Mouse (Mus musculus) liver, embryonic 15.5 days (tissue): ENCODE results near the gene Selenbp1. TPM values are rescaled to one million over a fixed set of nuclear protein-coding genes. Genes with fewer than 3 reads are reported as not detected.
"Not testable (repeated sequence)": the region's sequence is repeated elsewhere in the genome, so short reads cannot be mapped to it uniquely, and the experiment has no call there.

ENCODE experiments used
- ATAC-seq: fragments of 200-750 bp; cut with Nextera tagmentation; 2 replicates; pipeline ENCODE4 v1.8.0; 2017; ENCODE audit warnings: moderate number of reproducible peaks, mild to moderate bottlenecking, moderate library complexity; ENCODE audit not compliant: insufficient read depth
- H3K27ac ChIP-seq: fragments of 300-500 bp; sonication (generic); replicated peaks from 2 replicates; pipeline ENCODE4 v1.5.1; 2015; ENCODE audit warnings: mild to moderate bottlenecking, inconsistent platforms
- H3K27me3 ChIP-seq: fragments of 300-500 bp; sonication (generic); 2 replicates; pipeline ENCODE4 v1.6.1; 2015; ENCODE audit warnings: mild to moderate bottlenecking, inconsistent platforms
- H3K36me3 ChIP-seq: fragments of 300-500 bp; sonication (generic); replicated peaks from 2 replicates; pipeline ENCODE4 v1.6.1; 2015; ENCODE audit warnings: moderate library complexity, mild to moderate bottlenecking, inconsistent platforms
- H3K4me1 ChIP-seq: fragments of 300-500 bp; sonication (generic); replicated peaks from 2 replicates; pipeline ENCODE4 v1.6.1; 2015; ENCODE audit warnings: inconsistent platforms
- H3K4me2 ChIP-seq: fragments of 300-500 bp; sonication (generic); 2 replicates; pipeline ENCODE4 v1.6.1; 2015; ENCODE audit warnings: moderate library complexity, mild to moderate bottlenecking, inconsistent platforms
- H3K4me3 ChIP-seq: fragments of 300-500 bp; sonication (generic); replicated peaks from 2 replicates; pipeline ENCODE4 v1.5.1; 2015; ENCODE audit warnings: mild to moderate bottlenecking, inconsistent platforms
- H3K9ac ChIP-seq: fragments of 300-500 bp; sonication (generic); 2 replicates; pipeline ENCODE4 v1.6.1; 2015; ENCODE audit warnings: moderate library complexity, mild to moderate bottlenecking, inconsistent platforms
- H3K9me3 ChIP-seq: fragments of 300-500 bp; sonication (generic); replicated peaks from 2 replicates; pipeline ENCODE4 v1.6.1; 2016; ENCODE audit warnings: inconsistent platforms
- WGBS: fragments of 180-500 bp; shearing (Covaris S2); methylation state at CpG from one replicate; pipeline ENCODE4 v1.1.7; 2015; ENCODE audit warnings: mixed read lengths; ENCODE audit not compliant: insufficient replicate concordance; 5-methylcytosine and 5-hydroxymethylcytosine counted together
- polyA plus RNA-seq: library from polyadenylated mRNA; unstranded; fragments of >200 nt; fragmentation: Nextera tagmentation; extraction: Ambion mirVana; gene quantifications from 2 replicates; pipeline ENCODE4 v1.2.1, GENCODE M21; 2015

The Selenbp1 gene
- polyA plus RNA-seq, result 98.5 and 126 TPM in 2 replicates

GRCm38 (mm10) chr3:94932809-94933564 is at the start of gene Selenbp1:
Gene Selenbp1, plus strand, starts transcription at chr3:94933056.
- Histone ChIP-seq H3K4me3 (peak within 1 kb of the TSS; percentile 56), H3K4me1 (peaks cover 64% of the 10 kb centered on the region), H3K9me3 (no peaks in the 10 kb centered on the region), H3K4me2 (peak within 1 kb of the TSS; percentile 78), H3K27me3 (no peaks in the 10 kb centered on the region), H3K36me3 (0 out of 2 replicates have a peak, but pooled peaks cover 3% of the 10 kb centered on the region), H3K27ac (peak within 1 kb of the TSS; percentile 85), H3K9ac (peak within 1 kb of the TSS; percentile 20)
- ATAC-seq, result peak; percentile 79
- 4% methylated on average over 16 of the region's 16 CpGs for whole genome bisulfite sequencing

DNA sequence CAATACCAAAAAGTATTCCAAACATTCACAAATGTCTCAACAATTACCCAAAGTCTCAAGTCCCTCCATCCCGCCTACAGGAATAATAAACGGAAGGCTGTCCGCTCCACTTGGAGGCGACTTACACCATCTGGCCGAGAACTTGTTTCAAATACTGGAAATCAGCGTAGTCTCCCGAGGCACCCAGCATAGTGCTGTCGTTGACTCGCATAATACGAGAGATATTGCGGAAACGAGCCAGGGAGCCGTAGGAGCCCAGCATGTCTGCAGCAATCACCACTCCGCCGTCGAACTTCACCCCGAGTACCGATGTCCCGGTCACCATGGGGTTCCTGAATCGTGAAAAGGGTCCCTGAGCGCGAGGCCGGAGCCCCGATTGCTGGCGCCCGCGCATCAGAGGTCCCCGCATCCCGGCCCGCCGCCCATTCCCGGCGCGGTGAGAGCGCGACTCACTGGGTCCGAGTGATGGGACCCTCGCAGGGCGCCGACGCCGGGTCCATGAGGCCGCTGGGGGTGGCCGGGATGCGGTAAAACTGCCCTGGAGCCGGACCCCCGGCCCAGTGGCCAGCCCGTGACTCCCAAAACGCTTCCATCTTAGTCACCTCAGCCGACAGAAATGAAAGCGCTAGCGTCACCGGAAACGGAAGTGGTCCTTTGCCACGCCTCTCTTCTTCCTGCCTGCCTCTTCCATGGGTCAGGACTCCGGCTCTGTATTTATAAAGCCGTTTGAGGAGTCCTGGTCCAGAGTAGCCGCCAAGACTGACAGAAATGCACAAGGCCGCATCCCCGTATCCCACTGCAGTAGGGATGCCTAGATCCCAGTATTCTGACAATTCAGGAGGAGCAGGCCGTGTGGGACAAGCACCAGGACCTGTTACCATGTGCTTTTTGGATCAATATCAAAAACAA is 46.3 kb upstream of the Selenbp1 start, which contains the start of gene Psmb4:
Psmb4 (minus strand) TSS at position 646 of the 909 bp plus-strand sequence.
- Histone ChIP-seq H3K4me2 (peak within 1 kb of the TSS; percentile 83), H3K27me3 (no peaks in the 10 kb centered on the region), H3K4me3 (peak within 1 kb of the TSS; percentile 85), H3K36me3 (peaks cover 40% of the 10 kb centered on the region), H3K4me1 (peaks cover 23% of the 10 kb centered on the region), H3K9ac (peak within 1 kb of the TSS; percentile 91), H3K27ac (peak within 1 kb of the TSS; percentile 76), H3K9me3 (no peaks in the 10 kb centered on the region)
- WGBS, result under 1% methylated on average over 61 of the region's 61 CpGs
- peak; percentile 82 for ATAC-seq

DNA sequence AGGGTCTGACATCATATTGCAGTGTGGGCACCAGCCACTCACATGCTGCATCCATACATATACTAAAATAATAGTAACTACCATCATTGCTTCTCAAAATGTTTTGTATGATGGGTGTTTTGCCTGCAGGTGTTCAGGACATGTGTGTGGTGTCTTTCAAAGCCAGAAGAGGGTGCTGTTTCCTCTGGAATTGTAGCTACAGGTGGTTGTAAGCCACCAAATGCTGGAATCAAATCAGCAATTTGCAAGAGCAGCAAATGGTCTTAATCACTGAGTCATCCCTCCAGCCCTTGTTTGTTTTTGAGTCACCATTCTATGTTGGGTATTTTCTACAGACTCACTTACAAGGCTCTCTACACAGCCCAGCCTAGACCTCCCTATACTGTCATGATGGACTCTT is 44.3 kb upstream of the Selenbp1 start:
- H3K27me3 ChIP-seq, result no peaks in the 10 kb centered on the region
- no peak for ATAC-seq
- H3K9me3 ChIP-seq, result no peaks in the 10 kb centered on the region
- no peak overlapping the region for H3K9ac ChIP-seq
- H3K27ac ChIP-seq, result no peak overlapping the region
- H3K4me2 ChIP-seq, result no peak overlapping the region
- peaks cover 19% of the 10 kb centered on the region for H3K36me3 ChIP-seq
- H3K4me1 ChIP-seq, result peaks cover 23% of the 10 kb centered on the region
- no peak overlapping the region for H3K4me3 ChIP-seq

- Histone ChIP-seq H3K36me3 (no peaks in the 10 kb centered on the region), H3K27ac (no peak overlapping the region), H3K9ac (no peak overlapping the region), H3K4me3 (no peak overlapping the region), H3K4me2 (no peak overlapping the region), H3K9me3 (no peaks in the 10 kb centered on the region), H3K27me3 (peaks cover 24% of the 10 kb centered on the region), H3K4me1 (no peaks in the 10 kb centered on the region)
- no peak for ATAC-seq
- WGBS, result 52% methylated on average over 3 of the region's 3 CpGs
Observed at GRCm38 (mm10) chr3:94894076-94894475, 38.8 kb upstream of the Selenbp1 start.

GRCm38 (mm10) chr3:94902747-94903146 is 30.1 kb upstream of the Selenbp1 start:
- H3K27me3 ChIP-seq, result peaks cover 3% of the 10 kb centered on the region; the same call in 1 of the 2 replicates
- no peak for ATAC-seq
- H3K4me2 ChIP-seq, result no peak overlapping the region
- 22% methylated on average over 7 of the region's 7 CpGs for WGBS
- no peak overlapping the region for H3K9ac ChIP-seq
- no peaks in the 10 kb centered on the region for H3K36me3 ChIP-seq
- no peak overlapping the region for H3K27ac ChIP-seq
- no peak overlapping the region for H3K4me3 ChIP-seq
- peaks cover 16% of the 10 kb centered on the region for H3K4me1 ChIP-seq
- no peaks in the 10 kb centered on the region for H3K9me3 ChIP-seq

DNA sequence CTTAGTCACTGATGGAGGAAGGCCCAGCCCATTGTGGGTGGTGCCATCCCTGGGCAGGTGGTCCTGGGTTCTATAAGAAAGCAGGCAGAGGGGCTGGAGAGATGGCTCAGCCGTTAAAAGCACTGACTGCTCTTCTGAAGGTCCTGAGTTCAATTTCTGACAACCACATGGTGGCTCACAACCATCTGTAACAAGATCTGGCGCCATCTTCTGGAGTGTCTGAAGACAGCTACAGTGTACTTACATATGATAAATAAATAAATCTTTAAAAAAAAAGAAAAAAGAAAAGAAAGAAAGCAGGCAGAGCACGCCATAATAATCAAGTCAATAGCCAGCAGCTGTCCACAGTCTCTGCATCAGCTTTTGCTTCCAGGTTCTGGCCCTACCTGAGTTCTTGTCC is 28.1 kb upstream of the Selenbp1 start:
- H3K4me3 ChIP-seq, H3K9me3 ChIP-seq, H3K27me3 ChIP-seq, ATAC-seq, H3K36me3 ChIP-seq, H3K27ac ChIP-seq, H3K4me2 ChIP-seq, H3K9ac ChIP-seq: not testable (repeated sequence)
- peaks cover 16% of the 10 kb centered on the region for H3K4me1 ChIP-seq
- 50% methylated on average over 3 of the region's 3 CpGs for WGBS

DNA sequence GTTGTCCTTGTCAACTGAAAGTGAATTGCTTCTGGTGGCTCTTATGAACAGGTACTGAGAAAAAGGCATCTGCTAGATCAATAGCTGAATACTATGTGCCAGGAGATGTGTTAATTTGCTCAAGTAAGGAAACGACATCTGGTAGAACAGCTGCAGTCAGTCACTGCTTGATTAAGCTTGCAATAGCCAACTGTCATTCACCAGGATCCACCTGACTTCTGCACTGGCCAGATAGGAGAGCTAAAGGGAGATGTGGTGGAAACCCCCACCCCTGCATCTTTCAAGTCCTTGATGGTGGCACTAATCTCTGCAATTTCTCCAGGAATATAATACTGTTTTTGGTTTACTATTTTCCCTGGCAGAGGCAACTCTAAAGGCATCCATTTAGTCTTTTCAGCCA is 26.4 kb upstream of the Selenbp1 start:
- peak; percentile 71 for ATAC-seq
- Histone ChIP-seq H3K4me2 (no peak overlapping the region), H3K27me3 (peaks cover 3% of the 10 kb centered on the region; the same call in 1 of the 2 replicates), H3K9ac (no peak overlapping the region), H3K9me3 (no peaks in the 10 kb centered on the region), H3K36me3 (no peaks in the 10 kb centered on the region), H3K4me1 (peaks cover 16% of the 10 kb centered on the region), H3K27ac (no peak overlapping the region), H3K4me3 (no peak overlapping the region)
- 23% methylated on average over 1 of the region's 1 CpGs for WGBS

DNA sequence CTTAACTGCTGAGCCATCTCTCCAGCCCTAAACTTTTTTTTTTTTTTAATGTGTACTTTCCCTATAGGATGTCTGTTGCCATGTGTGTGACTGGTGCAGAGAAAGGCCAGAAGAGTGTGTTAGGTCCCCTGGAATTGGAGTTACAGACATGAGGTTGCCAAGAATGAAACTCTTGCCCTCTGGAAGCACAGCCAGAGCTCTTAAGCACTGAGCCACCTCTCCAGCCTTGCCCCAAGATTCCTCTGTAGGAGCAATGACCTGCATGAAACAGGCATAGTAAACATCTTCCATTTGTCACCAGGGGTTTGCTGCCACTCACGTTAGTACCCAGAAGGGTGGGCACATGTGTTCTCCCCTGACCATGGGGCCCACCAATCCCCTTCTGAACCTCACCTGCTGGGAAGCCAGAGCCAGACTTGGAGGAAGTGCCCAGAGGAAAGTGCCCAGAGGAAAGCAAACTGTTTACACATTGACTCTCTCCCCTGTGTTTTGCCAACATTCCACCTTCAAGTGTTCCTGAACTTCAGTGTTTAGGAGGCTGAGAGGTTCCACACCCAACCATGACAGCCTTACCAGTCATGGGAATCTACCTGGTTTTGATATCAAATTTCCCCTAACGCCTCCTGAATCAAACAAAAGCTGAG is 21.7 kb upstream of the Selenbp1 start:
- no peak for ATAC-seq
- Histone ChIP-seq H3K27me3 (no peaks in the 10 kb centered on the region), H3K4me2 (no peak overlapping the region), H3K36me3 (no peaks in the 10 kb centered on the region), H3K9ac (no peak overlapping the region), H3K27ac (no peak overlapping the region), H3K9me3 (no peaks in the 10 kb centered on the region), H3K4me3 (no peak overlapping the region), H3K4me1 (peaks cover 10% of the 10 kb centered on the region)
- WGBS, result 65% methylated on average over 2 of the region's 2 CpGs

GRCm38 (mm10) chr3:94913801-94914200 is 19.1 kb upstream of the Selenbp1 start:
- no peak overlapping the region for H3K27ac ChIP-seq
- 49% methylated on average over 5 of the region's 5 CpGs for WGBS
- no peak for ATAC-seq
- no peak overlapping the region for H3K4me3 ChIP-seq
- no peak overlapping the region for H3K4me2 ChIP-seq
- no peaks in the 10 kb centered on the region for H3K36me3 ChIP-seq
- no peaks in the 10 kb centered on the region for H3K27me3 ChIP-seq
- H3K4me1 ChIP-seq, result peaks cover 18% of the 10 kb centered on the region
- no peaks in the 10 kb centered on the region for H3K9me3 ChIP-seq
- no peak overlapping the region for H3K9ac ChIP-seq

DNA sequence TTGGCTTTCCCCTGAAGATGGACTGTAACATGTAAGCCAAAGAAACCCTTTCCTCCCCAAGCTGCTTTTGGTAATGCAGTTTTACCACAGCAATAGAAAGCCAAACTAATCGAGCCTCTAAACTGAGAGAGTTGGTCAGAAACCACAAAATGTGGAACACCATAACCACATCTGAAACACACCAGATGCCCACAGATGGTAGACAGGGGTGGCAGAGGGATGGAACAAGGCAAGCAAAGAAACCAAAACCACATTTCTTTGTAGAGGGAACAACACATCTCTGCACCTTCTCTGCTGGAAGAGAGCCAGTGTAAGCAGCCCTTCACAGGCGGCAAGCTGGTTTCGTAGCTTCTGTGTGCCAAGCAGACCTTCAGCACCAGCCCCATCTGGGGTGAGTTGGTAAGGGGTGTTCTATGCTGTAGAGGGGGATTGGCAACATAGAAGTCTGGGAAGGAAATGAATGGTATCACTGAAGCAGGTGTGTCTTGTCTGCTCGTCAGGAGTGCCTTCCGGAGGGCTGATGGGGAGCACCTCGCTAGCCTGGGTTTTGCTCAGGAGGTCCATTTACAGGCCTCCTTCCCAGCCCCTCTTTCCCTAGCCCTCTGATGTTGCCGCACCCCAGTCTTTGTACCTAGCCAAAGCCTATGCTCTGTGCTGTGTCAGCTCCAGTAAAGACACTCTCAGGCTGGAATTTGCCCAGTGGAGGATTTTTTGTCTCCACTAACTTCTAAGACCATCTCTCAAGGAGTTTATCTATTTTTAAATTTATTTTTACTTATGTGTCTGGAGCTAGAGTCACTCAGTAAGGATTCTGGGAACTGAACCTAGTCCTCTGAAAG is 16.7 kb upstream of the Selenbp1 start:
- Histone ChIP-seq H3K27me3 (no peaks in the 10 kb centered on the region), H3K4me3 (no peak overlapping the region), H3K36me3 (no peaks in the 10 kb centered on the region), H3K4me1 (peaks cover 23% of the 10 kb centered on the region), H3K9me3 (no peaks in the 10 kb centered on the region), H3K27ac (no peak overlapping the region), H3K9ac (no peak overlapping the region), H3K4me2 (no peak overlapping the region)
- 65% methylated on average over 7 of the region's 7 CpGs for WGBS
- ATAC-seq, result no peak
